Mouse (Mus musculus): ENCODE data around the gene Rbfox1.

DNA sequence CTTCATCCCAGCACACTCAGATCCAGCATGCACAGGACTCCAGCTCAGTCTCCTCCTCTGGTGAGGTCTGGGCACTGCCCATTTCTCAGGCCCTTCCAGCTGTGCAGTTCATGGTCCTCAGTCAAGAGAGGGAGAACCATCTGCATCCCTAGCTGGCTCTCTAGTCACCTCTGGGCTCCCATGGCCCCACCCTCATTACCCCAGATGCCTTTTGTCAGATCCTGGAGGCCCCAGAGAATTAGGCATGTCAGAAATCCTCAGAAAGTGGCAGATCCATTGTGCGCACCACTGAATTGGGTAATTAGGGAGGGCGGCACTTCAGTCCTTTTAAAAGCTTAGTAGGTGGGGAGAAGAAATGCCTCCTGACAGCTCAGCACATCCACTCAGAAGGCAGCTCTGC is 32.1 kb upstream of the Rbfox1 start:
- no peak for TF ChIP-seq CTCF (IDR thresholded peaks at IDR 0.05; ENCODE audit: low read depth, low read length)
- no peak for TF ChIP-seq POLR2A (IDR thresholded peaks at IDR 0.05; ENCODE audit: borderline replicate concordance, low read depth, low read length)

Measured in bone marrow macrophage, adult 2 months (primary cell).